Mouse (Mus musculus): Measurements from ENCODE around the gene Tmem138.

GRCm38 (mm10) chr19:10599648-10600047 lies 22.5 kb upstream of the Tmem138 start:
- TF ChIP-seq TAL1 (IDR thresholded peaks at IDR 0.05; ENCODE audit: low read length) (no peak), GATA1 (IDR thresholded peaks at IDR 0.05; ENCODE audit: low read length) (no peak)
